Mouse (Mus musculus): ENCODE measurements at regions not wholly inside any gene's neighbourhood (a gene's known extent, or its start where the extent isn't known, plus 50 kb on each side); places are given as distances from the start of the nearest gene placed in this dataset.

- no peaks in the 10 kb centered on the region for H3K27me3 ChIP-seq (replicated peaks; ENCODE audit: low read depth, poor library complexity, severe bottlenecking)
- H3K4me1 ChIP-seq, result peaks cover 21% of the 10 kb centered on the region; the same call in 1 of the 2 replicates
- DNase-seq (ENCODE audit: low spot score), result no peak
- 76% methylated on average over 9 of the region's 9 CpGs for WGBS
- H3K36me3 ChIP-seq (replicated peaks), result no peaks in the 10 kb centered on the region
- no peak overlapping the region for H3K4me3 ChIP-seq
- no peaks in the 10 kb centered on the region for H3K9me3 ChIP-seq
- no peak overlapping the region for H3K27ac ChIP-seq (replicated peaks)
Measured at GRCm38 (mm10) chr4:12306618-12307565, 135.1 kb upstream of the Fam92a start.

DNA sequence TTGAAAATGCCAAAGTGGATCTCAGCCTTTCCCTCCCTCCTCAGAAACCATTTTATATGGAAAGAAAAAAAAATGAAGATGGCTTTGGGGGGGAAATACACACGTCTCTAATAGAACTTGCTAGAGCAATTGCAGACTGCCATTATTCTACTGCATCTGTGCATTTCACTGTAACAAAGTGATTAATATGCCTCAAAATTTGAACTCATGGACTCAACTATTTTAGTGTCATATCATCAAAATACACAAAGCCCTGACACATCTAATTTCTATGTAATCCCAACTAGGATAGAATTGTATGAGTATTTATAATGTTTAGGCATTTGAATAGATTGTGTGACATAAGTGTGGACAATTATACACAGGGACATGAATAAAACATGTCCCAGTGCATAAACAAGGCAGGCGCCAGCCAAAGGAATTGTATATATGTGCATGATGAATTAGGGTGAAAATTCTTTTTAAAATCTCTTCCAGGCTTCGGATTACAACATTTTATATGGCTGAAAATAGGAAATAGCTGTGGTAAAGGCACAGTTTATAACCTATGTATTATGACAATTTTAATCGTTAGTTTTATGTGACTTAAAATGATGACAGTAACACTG, 115.4 kb upstream of the Fam92a start:
- Histone ChIP-seq H3K27me3 (replicated peaks; ENCODE audit: low read depth, poor library complexity, severe bottlenecking) (no peaks in the 10 kb centered on the region), H3K27ac (replicated peaks) (no peak overlapping the region), H3K4me3 (no peak overlapping the region), H3K36me3 (replicated peaks) (no peaks in the 10 kb centered on the region), H3K4me1 (no peaks in the 10 kb centered on the region), H3K9me3 (no peaks in the 10 kb centered on the region)
- no peak for DNase-seq (ENCODE audit: low spot score)
- WGBS, result 85% methylated on average over 4 of the region's 4 CpGs

- Histone ChIP-seq H3K4me3 (no peak overlapping the region), H3K36me3 (replicated peaks) (no peaks in the 10 kb centered on the region), H3K27me3 (replicated peaks; ENCODE audit: low read depth, poor library complexity, severe bottlenecking) (no peaks in the 10 kb centered on the region), H3K4me1 (no peaks in the 10 kb centered on the region), H3K27ac (replicated peaks) (no peak overlapping the region), H3K9me3 (no peaks in the 10 kb centered on the region)
- 87% methylated on average over 1 of the region's 1 CpGs for WGBS
- no peak for DNase-seq (ENCODE audit: low spot score)
Measured at GRCm38 (mm10) chr4:12286391-12286790, 114.6 kb upstream of the Fam92a start.

- Histone ChIP-seq H3K4me3 (no peak overlapping the region), H3K27ac (replicated peaks) (no peak overlapping the region), H3K9me3 (no peaks in the 10 kb centered on the region), H3K36me3 (replicated peaks) (no peaks in the 10 kb centered on the region), H3K4me1 (no peaks in the 10 kb centered on the region), H3K27me3 (replicated peaks; ENCODE audit: low read depth, poor library complexity, severe bottlenecking) (no peaks in the 10 kb centered on the region)
- no peak for DNase-seq (ENCODE audit: low spot score)
Measured at GRCm38 (mm10) chr4:12285983-12286382, 114.2 kb upstream of the Fam92a start.

GRCm38 (mm10) chr4:12277949-12278348, 106.1 kb upstream of the Fam92a start:
- no peak for DNase-seq (ENCODE audit: low spot score)
- no peaks in the 10 kb centered on the region for H3K4me1 ChIP-seq
- no peak overlapping the region for H3K4me3 ChIP-seq
- H3K36me3 ChIP-seq (replicated peaks), result no peaks in the 10 kb centered on the region
- no peak overlapping the region for H3K27ac ChIP-seq (replicated peaks)
- H3K27me3 ChIP-seq (replicated peaks; ENCODE audit: low read depth, poor library complexity, severe bottlenecking), result no peaks in the 10 kb centered on the region
- no peaks in the 10 kb centered on the region for H3K9me3 ChIP-seq
- 86% methylated on average over 3 of the region's 3 CpGs for WGBS

DNA sequence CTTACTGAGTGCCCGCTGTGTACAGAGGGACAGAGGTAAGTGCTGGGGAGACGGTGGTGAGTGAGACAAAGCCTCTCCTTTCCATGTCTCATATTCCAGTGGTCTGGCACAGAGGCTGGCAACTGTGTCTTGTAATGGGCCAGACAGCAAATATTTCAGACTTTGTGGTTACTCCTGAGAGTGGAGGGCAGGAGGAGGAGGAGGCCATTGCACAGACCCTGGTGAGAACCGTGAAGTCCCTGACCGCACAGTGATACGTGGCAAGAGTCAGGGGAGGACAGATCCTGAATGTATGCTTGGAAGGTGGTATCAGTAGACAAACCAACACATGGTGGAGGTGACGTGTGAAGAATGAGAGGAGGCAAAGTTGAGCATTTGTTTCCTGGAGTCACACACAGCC, 101.6 kb upstream of the Fam92a start:
- no peaks in the 10 kb centered on the region for H3K36me3 ChIP-seq (replicated peaks)
- H3K27ac ChIP-seq (replicated peaks), result no peak overlapping the region
- no peaks in the 10 kb centered on the region for H3K4me1 ChIP-seq
- no peaks in the 10 kb centered on the region for H3K27me3 ChIP-seq (replicated peaks; ENCODE audit: low read depth, poor library complexity, severe bottlenecking)
- no peaks in the 10 kb centered on the region for H3K9me3 ChIP-seq
- DNase-seq (ENCODE audit: low spot score), result no peak
- H3K4me3 ChIP-seq, result no peak overlapping the region
- WGBS, result 78% methylated on average over 6 of the region's 6 CpGs

GRCm38 (mm10) chr4:12272914-12273313, 101.1 kb upstream of the Fam92a start:
- H3K27ac ChIP-seq (replicated peaks), result no peak overlapping the region
- no peaks in the 10 kb centered on the region for H3K27me3 ChIP-seq (replicated peaks; ENCODE audit: low read depth, poor library complexity, severe bottlenecking)
- no peak overlapping the region for H3K4me3 ChIP-seq
- no peaks in the 10 kb centered on the region for H3K9me3 ChIP-seq
- no peaks in the 10 kb centered on the region for H3K36me3 ChIP-seq (replicated peaks)
- no peaks in the 10 kb centered on the region for H3K4me1 ChIP-seq
- WGBS, result 58% methylated on average over 6 of the region's 6 CpGs
- DNase-seq (ENCODE audit: low spot score), result no peak

DNA sequence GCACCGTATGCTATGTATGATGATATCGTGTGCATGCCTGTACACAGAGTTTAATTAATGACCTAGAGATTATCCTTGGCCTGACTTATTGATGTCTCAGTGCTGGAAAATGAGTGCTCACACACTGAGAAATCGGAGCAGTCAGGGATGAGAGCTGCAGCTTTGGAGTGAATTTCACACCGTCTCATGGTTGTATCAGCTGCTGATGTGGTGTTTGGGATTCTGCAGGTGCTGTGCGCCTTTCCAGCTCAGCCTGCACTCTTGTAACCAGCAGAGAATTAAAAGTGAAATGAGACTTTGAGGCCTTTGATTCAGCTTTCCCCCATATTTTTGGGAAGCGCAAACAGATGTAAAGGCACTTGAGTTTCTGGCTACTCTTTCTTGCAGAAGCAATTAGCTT, 100.6 kb upstream of the Fam92a start:
- Histone ChIP-seq H3K36me3 (replicated peaks) (no peaks in the 10 kb centered on the region), H3K27ac (replicated peaks) (no peak overlapping the region), H3K4me3 (no peak overlapping the region), H3K4me1 (no peaks in the 10 kb centered on the region), H3K27me3 (replicated peaks; ENCODE audit: low read depth, poor library complexity, severe bottlenecking) (no peaks in the 10 kb centered on the region), H3K9me3 (no peaks in the 10 kb centered on the region)
- 86% methylated on average over 6 of the region's 6 CpGs for WGBS
- DNase-seq (ENCODE audit: low spot score), result no peak

DNA sequence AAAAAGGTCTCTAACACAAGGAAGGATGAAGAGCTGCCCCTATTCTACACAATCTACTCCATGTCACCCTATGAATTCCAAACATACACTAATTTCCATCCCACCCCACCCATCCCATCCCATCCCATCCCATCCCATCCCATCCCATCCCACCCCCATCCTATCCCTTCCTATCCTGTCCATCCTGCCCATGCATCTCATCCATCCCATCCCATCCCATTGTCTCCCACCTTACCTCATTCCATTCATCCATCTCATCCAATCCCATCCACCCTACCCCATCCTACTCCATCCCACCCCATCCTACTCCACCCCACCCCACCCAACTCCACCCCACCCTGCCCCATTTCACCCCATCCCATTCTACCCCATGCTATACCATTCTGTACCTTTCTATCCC, 91.9 kb upstream of the Fam92a start:
- Histone ChIP-seq H3K36me3 (replicated peaks) (no peaks in the 10 kb centered on the region), H3K4me1 (no peaks in the 10 kb centered on the region), H3K27me3 (replicated peaks; ENCODE audit: low read depth, poor library complexity, severe bottlenecking) (no peaks in the 10 kb centered on the region), H3K27ac (replicated peaks) (no peak overlapping the region), H3K9me3 (no peaks in the 10 kb centered on the region), H3K4me3 (no peak overlapping the region)
- no peak for DNase-seq (ENCODE audit: low spot score)

GRCm38 (mm10) chr4:12263197-12263596, 91.4 kb upstream of the Fam92a start:
- Histone ChIP-seq H3K4me3 (no peak overlapping the region), H3K9me3 (no peaks in the 10 kb centered on the region), H3K36me3 (replicated peaks) (no peaks in the 10 kb centered on the region), H3K27ac (replicated peaks) (no peak overlapping the region), H3K27me3 (replicated peaks; ENCODE audit: low read depth, poor library complexity, severe bottlenecking) (no peaks in the 10 kb centered on the region), H3K4me1 (no peaks in the 10 kb centered on the region)
- 76% methylated on average over 10 of the region's 10 CpGs for WGBS
- no peak for DNase-seq (ENCODE audit: low spot score)

- no peaks in the 10 kb centered on the region for H3K9me3 ChIP-seq
- no peaks in the 10 kb centered on the region for H3K27me3 ChIP-seq (replicated peaks; ENCODE audit: low read depth, poor library complexity, severe bottlenecking)
- no peaks in the 10 kb centered on the region for H3K4me1 ChIP-seq
- no peak for DNase-seq (ENCODE audit: low spot score)
- no peak overlapping the region for H3K4me3 ChIP-seq
- no peaks in the 10 kb centered on the region for H3K36me3 ChIP-seq (replicated peaks)
- H3K27ac ChIP-seq (replicated peaks), result no peak overlapping the region
Measured at GRCm38 (mm10) chr4:12247994-12248393, 76.2 kb upstream of the Fam92a start.

DNA sequence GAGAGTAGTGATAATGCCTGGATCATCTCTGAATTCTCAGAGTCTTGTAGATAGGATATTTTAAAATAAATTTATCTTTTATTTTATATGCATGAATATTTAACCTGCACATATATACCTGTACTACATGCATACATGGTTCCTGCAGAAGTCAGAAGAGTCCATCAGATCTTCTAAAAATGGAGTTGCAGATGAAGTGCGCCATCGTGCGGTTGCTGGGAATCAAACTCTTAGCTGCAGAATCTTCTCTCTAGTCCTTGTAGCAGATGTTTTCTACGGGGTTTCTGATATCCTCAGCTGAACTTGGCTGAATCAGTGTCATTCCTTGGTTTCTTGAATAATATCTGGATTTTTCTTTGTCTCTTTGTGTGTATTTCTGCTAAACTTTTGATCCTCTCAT, 74.8 kb upstream of the Fam92a start:
- H3K27me3 ChIP-seq (replicated peaks; ENCODE audit: low read depth, poor library complexity, severe bottlenecking), result no peaks in the 10 kb centered on the region; the same call in 1 of the 2 replicates
- H3K9me3 ChIP-seq, result no peaks in the 10 kb centered on the region
- no peak for DNase-seq (ENCODE audit: low spot score)
- no peak overlapping the region for H3K4me3 ChIP-seq
- H3K4me1 ChIP-seq, result no peaks in the 10 kb centered on the region
- WGBS, result 73% methylated on average over 4 of the region's 4 CpGs
- H3K36me3 ChIP-seq (replicated peaks), result no peaks in the 10 kb centered on the region
- H3K27ac ChIP-seq (replicated peaks), result no peak overlapping the region

DNA sequence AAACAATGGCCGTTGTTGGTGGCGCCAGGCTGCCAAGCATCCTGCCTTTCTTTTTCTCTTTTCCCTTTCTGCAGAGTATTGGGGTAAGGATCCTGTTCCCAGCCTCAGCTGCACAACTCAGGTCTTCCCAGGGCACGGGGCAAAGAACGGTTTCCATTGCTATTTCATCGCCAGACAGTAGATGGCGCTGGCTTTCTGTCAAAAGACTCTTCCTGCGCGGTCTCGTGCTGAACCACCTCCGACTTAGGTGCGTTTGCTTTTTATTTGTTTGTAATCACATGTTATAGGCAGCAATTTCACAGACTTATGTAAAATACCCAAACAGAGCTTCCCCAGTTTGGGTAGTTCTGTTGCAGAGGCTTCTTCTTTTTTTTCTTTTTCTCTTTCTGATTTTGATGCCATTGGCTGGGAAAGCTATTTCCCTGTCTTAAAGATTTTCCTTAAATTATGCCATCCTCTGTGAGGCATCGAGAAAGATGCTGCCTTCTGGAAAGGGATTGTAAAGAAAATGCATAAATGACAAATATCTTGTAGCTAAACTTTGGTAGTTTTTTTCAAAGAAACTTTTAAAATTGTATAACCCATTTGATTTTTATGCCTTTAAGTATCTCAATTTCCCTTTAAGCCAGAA, 69.2 kb upstream of the Fam92a start:
- DNase-seq (ENCODE audit: low spot score), result peak; percentile 77
- WGBS, result 6% methylated on average over 12 of the region's 12 CpGs
- Histone ChIP-seq H3K9me3 (no peaks in the 10 kb centered on the region), H3K36me3 (replicated peaks) (no peaks in the 10 kb centered on the region), H3K4me3 (no peak overlapping the region), H3K4me1 (no peaks in the 10 kb centered on the region), H3K27ac (replicated peaks) (no peak overlapping the region), H3K27me3 (replicated peaks; ENCODE audit: low read depth, poor library complexity, severe bottlenecking) (no peaks in the 10 kb centered on the region; the same call in none of the 2 replicates)
